Mouse (Mus musculus): ENCODE results near the gene Taf1c.

DNA sequence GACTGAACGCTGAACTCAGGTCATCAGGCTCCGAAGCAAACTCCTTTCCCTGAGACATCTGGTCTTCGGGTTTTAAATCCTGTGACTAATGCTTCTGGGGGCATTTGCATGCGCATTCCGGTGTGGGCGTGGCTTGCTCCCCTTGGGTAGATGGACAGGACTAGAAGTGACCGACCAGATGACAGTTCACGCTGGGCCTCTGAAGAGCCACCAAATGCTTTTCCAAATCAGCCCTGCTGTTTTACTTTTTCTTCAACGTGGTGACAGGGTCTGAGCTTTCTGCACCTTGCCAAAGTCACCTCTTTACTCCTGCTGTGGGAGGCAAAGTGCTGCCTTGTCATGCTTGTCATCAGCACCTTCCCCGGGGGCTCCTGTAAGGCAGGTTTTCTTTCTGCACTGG lies 16.2 kb downstream of the Taf1c start:
- no peak for TF ChIP-seq CTCF (IDR thresholded peaks at IDR 0.05; ENCODE audit: low read depth)
- no peak for TF ChIP-seq EP300 (IDR thresholded peaks at IDR 0.05; ENCODE audit: low read depth)

All from liver, postnatal 0 days (tissue).